Mouse (Mus musculus): ENCODE measurements around the gene Brca1. TPM values are rescaled to one million over a fixed set of nuclear protein-coding genes. Genes with fewer than 3 reads are reported as not detected.
"Not testable (repeated sequence)": the region's sequence is repeated elsewhere in the genome, so short reads cannot be mapped to it uniquely, and the experiment has no call there.

The Brca1 gene
- polyA plus RNA-seq (2012; rRNA removed), result 0.43 and 0.59 TPM in 2 replicates

DNA sequence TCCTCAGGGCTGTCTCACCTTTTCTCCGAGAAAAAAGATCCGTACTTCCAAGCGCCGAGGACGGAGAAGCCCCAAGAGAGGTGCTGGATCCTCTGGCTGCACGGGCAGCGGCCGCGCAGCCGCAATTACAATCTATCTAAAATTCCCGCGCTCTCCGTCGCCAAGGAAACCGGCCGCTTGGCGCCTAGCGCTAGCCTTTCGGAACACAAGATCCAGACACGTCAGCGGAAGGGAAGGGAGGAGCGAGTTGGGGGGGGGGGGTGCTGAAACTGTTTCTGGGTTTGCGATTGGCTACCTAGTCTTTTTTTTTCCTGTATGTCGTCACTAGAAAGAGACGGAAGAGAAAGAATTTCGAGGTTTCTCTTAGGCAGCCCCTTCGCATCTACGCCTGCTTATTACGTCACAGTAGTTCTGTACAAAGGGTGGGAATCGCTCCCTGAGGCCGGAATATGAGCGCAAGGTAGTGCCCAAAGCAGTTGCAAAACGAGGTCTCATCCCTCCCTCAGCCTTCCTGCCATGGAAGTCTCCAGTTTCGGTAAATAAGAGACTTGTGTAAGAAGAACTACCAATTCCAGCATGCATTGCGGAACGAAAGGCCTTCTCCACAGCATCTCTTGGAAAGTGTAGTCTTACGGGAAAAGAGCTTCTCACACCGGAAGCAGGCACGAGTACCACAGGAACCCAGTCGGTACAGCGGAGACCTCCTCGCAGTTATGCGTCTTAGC, at the start of gene Brca1, which contains the start of gene Nbr1:
TSS of gene Brca1 (minus strand) at position 205 of the 725 bp plus-strand sequence.
TSS of gene Nbr1 (plus strand) at position 399 of the 725 bp plus-strand sequence.
- DNase-seq (ENCODE audit: low spot score), result peak; percentile 77

DNA sequence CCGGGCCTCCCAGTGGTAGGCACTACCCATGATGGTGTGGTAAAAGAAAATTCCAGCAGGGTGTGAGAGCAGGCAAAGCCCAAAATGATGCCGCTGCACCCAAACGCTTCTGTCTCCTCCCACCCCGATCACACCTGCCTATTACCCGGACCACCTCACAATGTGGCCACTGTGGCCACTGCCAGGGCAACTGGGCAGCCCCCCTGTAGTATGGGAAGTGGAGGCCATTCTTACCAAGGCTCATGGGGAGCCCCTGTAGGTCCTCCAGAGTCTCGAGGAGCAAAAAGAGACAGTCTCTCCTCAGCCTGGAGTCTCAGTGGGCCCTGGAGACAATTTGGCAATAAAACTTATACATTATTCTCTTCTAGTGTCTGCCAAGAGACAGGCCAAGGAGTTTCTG, 47.4 kb upstream of the Brca1 start, which contains the start of gene Gm11634:
TSS of gene Gm11634 (minus strand) at position 101 of the 400 bp plus-strand sequence.
- no peak for DNase-seq (ENCODE audit: low spot score)

DNA sequence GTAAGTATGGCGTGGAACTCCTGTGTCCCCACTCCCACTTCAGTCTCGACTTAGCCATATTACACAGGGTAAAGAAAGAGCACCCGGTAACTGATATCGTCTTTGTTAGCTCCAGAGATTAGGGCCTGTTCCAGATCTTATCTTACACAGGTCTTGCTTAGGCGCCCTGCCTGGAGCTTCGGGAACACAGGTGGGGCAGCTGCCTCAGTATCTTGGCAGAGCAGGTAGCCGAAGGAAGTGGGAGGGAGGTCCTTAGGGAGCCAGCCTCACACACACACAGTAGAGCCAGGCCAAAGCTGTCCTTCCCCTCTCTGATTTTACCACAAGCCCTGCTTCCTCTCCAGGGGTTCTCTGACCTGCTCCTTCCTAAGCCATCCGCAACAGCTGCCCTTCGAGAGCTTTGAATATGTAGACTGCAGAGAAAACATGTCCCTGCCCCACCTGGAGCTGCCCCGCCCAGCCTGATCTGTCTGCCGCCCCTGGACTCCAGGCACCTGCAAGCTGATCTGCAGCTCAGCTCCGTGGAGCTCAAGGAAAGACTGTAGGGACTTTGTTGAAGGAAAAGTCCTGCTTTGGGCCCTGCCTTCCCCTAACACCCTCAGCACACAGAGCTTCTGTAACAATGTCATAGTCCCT, 38.4 kb upstream of the Brca1 start:
- DNase-seq (ENCODE audit: low spot score), result no peak

DNA sequence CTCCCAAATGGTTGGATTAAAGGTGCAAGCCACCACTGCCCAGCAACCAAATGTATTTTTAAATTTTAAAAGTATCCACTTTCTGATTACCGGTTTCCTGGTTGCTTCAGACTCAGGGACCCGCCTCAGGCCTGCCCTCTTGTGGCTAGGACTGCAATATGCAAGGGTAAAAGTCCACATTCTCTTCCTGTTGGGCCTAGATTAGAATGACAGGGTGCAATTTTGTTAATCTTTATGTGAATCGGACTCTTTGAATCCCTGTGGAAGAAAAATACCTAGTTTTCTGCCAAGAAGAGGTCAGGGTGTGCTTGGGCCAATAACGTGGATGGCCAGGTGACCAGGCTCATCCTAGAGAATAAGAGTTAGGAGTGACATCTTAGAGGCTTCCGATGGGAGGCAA, 37.7 kb upstream of the Brca1 start:
- no peak for DNase-seq (ENCODE audit: low spot score)

DNA sequence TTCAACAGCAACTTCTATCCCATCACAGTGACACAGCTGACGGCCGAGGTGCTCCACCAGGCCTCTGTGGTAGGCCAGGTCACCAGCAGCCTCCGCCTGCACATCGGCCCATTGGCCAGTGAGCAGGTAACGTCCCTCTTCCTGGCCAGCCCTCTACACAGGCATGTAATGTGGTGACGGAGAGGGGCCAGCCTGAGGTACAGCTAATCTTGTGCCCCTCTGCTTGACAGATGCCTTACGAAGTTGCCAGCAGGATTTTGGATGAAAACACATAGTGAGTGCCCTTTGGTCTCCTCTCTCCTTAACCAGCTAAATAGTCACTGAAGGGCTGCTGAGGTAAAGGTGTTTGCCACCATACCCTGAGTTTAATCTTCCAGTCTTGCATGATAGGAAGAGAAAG, 37.1 kb upstream of the Brca1 start:
- no peak for DNase-seq (ENCODE audit: low spot score)

DNA sequence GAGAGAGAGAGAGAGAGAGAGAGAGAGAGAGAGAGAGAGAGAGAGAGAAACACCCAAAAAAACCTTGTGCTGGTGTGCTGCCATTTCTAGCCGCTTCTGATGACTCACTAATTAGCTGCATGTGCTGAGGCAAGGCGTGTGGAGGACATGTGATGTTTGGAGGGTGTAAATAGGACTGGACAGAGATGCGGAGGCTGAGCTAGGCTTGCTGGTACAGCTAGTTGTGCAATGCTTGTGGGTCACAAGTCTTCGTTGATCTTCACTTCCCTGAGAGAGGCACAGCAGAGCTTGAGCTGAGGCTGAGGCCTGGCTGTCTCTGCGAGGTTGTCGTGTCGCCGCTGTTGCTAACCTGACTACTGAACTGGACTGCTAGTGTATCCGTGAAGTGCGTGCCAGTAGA, 35.9 kb upstream of the Brca1 start:
- no peak for DNase-seq (ENCODE audit: low spot score)

DNA sequence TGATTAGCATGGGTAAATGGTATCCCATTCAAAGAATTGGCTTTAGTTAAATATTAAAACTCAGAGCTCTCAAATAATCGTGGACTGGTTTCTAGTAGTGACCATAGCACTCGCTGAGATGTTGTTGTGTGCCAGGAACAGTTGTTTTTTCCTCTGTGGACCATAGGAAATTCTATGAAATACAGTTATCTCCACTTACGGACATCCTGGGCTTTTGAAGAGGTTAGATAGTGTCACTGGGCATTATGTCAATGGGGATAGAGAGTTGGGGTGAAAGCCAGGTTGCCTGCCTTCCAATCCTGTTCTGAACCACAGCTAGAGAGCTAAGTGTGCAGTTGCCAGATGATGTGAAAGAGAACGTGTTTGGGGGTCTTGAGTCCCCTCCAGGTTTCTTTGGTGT, 34.0 kb upstream of the Brca1 start:
- no peak for DNase-seq (ENCODE audit: low spot score)

DNA sequence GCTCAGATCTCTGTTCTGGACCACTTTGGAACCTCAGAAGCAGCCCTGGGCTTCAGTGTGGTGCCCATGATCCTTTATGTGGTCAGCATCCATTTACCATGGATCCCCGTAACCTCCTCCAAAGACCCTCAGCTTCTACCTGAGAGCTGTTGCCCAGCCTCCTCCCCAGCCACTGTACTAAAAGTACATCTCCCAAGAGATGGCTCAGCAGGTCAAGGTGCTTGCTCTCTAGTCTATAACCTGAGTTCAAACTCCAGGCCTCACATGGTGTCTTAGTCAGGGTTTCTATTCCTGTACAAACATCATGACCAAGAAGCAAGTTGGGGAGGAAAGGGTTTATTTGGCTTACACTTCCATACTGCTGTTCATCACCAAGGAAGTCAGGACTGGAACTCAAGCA, 33.3 kb upstream of the Brca1 start:
- not testable (repeated sequence) for DNase-seq (ENCODE audit: low spot score)

DNA sequence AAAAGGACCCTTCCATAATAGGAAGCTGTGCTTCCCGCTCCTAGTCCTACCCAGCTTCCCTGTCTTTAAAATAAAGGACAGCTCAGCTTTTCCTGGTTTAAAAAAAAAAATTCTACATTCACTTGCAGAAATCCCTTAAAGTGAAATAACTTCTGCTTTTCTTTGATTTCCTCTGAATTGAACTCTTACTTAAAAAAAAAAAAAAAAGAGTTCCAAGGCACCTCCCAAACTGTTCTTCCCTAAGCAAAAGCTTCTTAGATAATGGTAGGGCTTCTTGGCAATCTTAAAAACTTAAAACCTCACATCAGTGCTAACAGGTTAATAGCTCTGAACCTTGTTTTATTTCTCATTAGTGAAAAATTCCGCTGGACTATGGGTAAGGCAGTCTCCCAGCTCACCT, 31.4 kb upstream of the Brca1 start:
- DNase-seq (ENCODE audit: low spot score), result no peak

DNA sequence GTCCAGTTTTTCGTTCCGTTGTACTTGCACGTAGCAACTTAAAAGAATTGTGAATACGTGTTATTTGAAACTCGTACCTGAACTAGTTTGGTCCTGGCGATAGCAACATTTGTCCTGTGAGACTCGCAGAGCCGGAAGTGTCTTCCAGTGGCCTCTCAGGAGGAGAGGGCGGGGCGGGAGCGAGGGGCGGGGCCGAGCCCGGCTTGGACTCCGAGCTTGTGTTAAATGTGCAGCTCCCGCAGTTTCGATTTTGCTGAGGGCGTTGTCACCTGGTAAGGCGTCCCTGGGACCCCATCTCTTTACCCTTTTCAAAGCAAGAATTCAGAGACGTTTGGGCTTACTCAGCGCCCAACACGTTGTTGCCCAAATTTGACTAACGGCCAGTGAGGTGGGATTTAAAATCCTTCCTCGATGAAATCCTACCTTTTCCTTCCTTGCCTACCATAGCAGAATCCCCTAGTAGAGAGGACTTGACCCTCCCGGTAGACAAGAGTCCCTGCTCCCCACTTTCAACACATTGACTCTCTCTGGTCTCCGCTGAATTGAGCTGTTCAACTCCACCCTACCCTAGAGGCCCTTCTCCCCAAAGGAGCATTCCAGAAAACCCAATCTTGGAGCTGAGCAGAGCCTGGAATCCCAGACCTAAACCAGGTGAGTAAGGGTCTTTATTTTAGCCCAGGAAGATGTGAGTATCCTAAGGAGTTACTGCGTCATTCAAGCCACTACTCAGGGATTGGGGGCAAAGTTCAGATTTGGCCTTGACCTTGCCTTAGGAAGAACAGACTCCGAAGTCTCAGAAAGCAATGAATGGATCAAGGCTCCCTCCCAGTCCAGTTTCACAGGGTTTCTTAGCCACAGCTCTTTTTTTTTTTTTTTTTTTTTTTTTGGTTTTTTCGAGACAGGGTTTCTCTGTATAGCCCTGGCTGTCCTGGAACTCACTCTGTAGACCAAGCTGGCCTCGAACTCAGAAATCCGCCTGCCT, 30.6 kb upstream of the Brca1 start, which contains the start of gene Tmem106a:
TSS of gene Tmem106a (plus strand) at position 189 of the 982 bp plus-strand sequence.
- peak; percentile 36 for DNase-seq (ENCODE audit: low spot score)

DNA sequence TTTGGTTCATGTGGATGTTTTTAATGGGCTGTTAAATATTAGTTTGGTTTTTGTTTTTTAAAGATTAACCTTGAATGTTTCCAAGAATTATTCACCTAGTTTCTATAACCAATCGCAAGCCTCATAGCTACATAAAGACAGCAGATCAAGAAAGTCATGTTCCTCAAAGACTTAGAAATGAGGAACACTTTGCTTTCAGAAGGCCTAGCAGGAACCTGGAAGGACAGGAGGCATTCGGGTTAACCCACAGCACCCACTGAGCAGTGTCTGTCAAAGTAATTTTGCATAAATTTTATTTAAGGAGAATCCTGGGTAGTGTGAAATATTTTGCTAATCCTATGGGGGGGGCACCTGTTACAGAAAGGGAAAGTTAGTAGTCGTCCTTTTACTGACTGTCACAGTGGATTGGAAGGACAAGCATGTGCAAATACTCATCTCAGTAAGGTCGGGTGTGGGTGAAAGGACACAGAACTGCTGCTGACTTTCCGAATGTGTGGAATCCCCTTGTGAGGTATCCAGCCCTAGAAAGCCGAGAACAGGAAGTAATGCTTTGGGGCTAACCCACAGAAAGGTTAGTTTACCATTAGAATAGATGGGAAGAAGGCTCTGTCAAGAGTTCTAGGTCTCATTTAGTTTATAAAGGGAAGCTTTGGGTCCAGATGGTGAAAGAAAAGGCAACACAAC, 29.5 kb upstream of the Brca1 start:
- DNase-seq (ENCODE audit: low spot score), result no peak

DNA sequence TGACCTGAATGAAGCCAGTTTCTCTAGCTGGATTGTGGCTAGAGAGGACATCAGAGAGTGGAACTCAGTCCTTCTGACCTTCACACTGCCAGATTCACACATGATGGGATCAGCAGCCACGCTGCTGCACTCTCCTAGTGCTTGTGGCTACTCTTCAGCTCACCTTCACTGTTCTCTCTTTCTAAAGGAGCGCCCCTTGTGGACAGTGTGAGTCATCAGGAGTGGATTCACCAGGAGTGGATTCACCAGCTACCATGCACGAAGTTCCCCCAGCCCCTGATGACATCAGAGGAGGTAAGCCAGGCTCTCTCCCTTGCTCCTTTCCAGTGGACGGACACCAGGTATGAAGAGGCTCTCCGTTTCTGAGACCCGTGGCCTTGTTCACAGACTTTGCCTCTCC, 24.4 kb upstream of the Brca1 start:
- no peak for DNase-seq (ENCODE audit: low spot score)

DNA sequence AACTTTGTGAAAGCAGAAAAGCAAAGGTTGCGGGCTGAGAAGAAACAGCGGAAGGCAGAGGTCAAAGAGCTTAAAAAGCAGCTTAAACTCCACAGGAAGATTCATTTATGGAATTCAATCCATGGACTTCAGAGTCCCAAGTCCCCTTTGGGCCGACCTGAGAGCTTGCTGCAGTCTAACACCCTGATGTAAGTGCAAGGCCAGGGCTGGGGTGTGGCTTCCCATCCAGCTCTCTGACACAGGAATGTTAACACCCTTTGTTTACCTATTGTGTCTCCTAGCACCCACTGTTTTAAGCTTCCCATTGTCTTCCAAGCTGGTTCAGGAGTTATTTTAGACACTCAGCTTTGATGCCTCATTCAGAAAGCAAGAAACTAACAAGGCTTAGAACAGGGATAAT, 16.7 kb upstream of the Brca1 start:
- no peak for DNase-seq (ENCODE audit: low spot score)

DNA sequence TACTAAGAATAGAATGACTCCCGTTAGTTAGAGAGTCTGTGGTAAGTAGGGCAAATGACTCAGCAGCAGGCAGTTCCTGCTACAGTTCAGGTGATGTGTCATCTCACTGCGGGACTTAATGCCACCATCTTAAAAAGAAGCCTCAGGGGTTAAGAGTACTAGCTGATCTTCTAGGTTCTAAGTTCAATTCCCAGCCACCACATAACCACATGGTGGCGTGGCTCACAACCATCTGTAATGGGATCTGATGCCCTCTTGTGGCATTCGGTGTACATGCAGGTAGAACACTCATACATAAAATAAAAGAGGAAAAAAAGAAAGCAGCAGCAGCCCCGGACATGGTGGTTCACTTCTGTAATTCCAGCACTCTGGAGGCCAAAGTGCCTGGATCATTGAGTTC, 10.6 kb upstream of the Brca1 start:
- DNase-seq (ENCODE audit: low spot score), result no peak

DNA sequence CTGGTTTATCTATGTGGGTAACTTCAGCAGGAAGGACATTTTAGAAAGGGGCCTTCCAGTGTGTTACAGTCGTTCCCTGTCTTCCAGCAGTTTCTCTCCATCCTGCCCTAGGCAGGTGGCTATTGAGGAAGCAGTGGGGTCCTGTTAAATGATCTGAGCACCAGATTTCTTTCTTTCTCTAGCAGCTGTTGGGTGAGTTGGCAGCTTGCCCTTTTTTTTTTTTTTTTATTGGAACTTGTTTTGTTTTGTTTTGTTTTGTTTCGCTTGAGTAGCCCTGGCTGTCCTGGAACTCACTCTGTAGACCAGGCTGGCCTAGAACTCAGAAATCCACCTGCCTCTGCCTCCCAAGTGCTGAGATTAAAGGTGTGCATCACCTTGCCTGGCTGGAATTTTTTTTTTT, 5.2 kb upstream of the Brca1 start:
- no peak for DNase-seq (ENCODE audit: low spot score)

DNA sequence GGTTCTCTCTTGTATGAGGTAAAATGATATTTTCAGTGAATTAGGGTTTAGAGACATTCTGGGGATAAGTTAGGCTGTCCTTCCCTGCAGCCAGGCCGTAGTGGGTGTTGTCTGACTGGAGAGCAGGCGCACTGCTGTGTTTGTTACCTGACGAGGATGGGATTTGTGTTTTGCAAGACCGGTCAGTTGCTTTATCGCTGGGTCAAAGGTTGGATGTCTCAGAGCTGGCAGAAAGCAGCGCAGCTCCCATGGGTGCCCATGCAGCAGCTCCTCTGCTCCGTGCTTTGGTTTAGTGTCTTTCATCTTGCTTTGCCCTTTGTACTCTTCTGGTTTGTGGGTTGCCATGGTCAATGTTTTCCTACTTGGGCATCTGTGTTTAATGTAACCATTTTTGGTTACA, 4.8 kb upstream of the Brca1 start:
- DNase-seq (ENCODE audit: low spot score), result no peak

DNA sequence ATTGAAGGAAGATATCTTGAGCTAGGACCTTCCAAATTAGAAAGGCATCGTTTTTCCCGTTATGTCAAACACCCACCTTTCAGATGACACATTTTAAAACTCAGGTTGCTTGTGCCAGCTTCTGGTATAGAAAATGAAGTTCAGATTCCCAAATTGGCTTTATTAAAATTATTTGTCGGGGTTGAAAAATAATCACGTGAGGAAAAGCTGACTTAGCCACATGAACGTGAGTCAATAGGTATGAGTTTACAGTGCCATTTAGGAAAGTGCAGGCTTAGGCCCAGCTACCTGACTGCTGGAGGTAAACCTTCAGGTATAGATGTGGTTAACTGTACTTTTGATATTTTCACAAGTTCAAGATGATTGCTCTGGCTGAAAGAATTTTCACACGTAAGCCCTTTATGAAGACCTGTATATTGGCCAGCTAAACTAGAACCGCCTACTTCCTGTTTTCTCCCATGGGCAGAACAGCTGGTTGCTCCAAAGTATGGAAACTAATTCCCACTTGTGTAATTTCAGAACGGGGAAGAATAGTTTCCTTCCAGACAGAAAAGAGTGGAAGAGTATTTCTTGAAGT, 1.7 kb upstream of the Brca1 start:
- no peak for DNase-seq (ENCODE audit: low spot score)

DNA sequence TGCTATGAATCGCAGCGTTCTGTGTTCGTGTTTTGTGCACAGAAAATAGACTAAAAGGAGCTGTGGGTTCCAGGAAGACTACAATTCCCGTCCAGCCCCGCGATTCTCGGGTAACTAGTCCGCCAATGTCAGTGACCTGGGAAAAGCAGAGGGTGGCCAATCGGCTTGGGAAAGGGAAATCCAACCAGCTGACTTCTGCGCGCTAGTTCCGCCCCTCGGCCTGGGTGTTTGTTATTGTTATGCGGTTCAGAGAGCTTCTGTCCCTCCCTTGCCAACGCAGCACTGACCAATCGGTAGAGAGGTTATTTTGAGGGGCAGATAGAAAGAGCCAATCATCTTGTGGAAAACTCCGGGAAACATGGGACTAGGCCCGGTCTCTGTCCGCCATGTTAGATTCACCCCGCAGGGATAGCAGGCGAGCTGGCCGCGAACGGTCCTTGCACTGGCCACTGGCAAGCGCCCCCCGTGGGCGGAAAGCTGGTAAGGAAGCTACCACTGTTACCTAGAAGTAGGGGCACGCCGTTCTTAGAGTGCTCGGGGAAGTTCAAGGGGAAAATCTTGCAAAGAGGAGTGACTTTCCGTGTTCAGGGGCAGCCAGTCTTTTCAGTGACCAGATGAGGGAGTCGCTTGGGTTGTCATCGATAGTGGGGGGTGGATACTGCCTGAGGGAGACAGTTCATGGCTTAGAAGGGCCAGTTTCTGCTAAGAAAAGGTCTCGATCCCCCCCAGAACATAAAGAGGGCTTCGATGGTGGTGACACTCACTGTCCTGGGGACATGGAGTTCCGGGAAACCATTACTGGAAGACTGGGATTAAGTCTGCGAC, 933 bp upstream of the Brca1 start:
- DNase-seq (ENCODE audit: low spot score), result peak; percentile 81

DNA sequence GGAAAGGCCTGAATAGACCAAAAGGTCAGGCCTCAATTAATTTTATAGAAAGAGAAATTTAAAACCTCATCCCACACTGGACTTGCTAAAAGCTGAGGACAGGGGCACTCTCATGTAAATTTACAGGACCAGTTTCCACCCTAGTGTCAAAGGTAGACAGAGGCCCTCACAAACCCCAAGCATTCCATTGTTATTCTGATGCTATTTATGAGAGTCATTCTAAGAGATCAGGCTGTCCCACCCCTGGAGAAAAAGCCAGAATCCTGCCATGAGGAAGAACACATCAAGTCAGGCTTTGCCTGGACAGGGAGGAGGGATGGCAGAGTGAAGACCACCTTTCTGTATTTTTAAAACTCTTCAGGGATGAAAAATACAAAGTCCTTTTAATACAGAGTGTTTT, 3.2 kb downstream of the Brca1 start:
- no peak for DNase-seq (ENCODE audit: low spot score)

DNA sequence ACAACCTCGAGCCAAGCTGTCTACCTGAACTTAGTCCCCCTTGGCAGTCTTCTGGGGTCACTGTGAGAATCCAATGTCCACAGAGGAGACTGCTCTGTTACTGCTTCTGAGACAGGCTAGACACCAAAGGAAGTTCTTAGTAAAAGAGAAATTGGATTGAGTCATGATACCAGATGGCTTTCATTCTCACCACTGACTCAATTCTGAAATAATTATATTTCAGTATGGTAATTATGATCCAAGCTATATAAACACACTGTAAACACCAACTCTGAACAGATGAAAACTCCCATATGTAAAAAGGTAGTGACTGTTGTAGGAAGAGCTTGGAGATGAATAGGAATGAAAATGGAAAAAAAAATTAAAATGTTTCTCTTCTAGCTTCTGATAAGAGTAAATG, 7.6 kb downstream of the Brca1 start:
- DNase-seq (ENCODE audit: low spot score), result no peak

Measured in urinary bladder, adult 2 months (tissue).